Mouse (Mus musculus) layer of hippocampus, adult 8-10 months (tissue): ENCODE results near the gene 4930430F08Rik. TPM values are rescaled to one million over a fixed set of nuclear protein-coding genes. Genes with fewer than 3 reads are reported as not detected.
"Not testable (repeated sequence)": the region's sequence is repeated elsewhere in the genome, so short reads cannot be mapped to it uniquely, and the experiment has no call there.

Experiments
- DNase-seq, 2 experiments: peaks; one replicate each; pipeline ENCODE4 v3.0.0; 2022; ENCODE audit warnings: low spot score in 2 of 2
- total RNA-seq, 4 experiments: library from RNA; stranded (reverse); gene quantifications; 2 replicates each; pipeline ENCODE4 v1.2.4; 2022

Gene 4930430F08Rik
- 10 to 100 TPM; 25.1 to 30.2 (median 26.5) TPM for total RNA-seq

- no peak for DNase-seq
Measured at GRCm38 (mm10) chr10:100590323-100590722, at the start of gene 4930430F08Rik, which contains the start of gene 1700017N19Rik. Gene 4930430F08Rik (minus strand): TSS chr10:100590423. Gene 1700017N19Rik (plus strand): TSS chr10:100590484.

- DNase-seq, result peak; percentile 19 to 64
Measured at GRCm38 (mm10) chr10:100629762-100630438, 39.7 kb upstream of the 4930430F08Rik start.

- DNase-seq, result no peak
Measured at GRCm38 (mm10) chr10:100622494-100622893, 32.3 kb upstream of the 4930430F08Rik start.

GRCm38 (mm10) chr10:100620040-100620439 lies 29.8 kb upstream of the 4930430F08Rik start:
- DNase-seq, result no peak

- DNase-seq, result no peak
Measured at GRCm38 (mm10) chr10:100619474-100619873, 29.3 kb upstream of the 4930430F08Rik start.

- DNase-seq, result peak; percentile 11 to 28
Measured at GRCm38 (mm10) chr10:100617233-100617903, 27.1 kb upstream of the 4930430F08Rik start.

- DNase-seq, result no peak
Measured at GRCm38 (mm10) chr10:100604254-100604653, 14.0 kb upstream of the 4930430F08Rik start.

- DNase-seq, result no peak
Measured at GRCm38 (mm10) chr10:100603511-100603910, 13.3 kb upstream of the 4930430F08Rik start.

GRCm38 (mm10) chr10:100598339-100598738 lies 8.1 kb upstream of the 4930430F08Rik start:
- no peak for DNase-seq

GRCm38 (mm10) chr10:100588932-100589388 lies 1.3 kb downstream of the 4930430F08Rik start:
- DNase-seq, result peak; percentile 87 to 88

- DNase-seq, result no peak
Measured at GRCm38 (mm10) chr10:100588524-100588923, 1.7 kb downstream of the 4930430F08Rik start.

GRCm38 (mm10) chr10:100584178-100584577 lies 6.0 kb downstream of the 4930430F08Rik start:
- DNase-seq, result no peak

GRCm38 (mm10) chr10:100575294-100575693 lies 14.9 kb downstream of the 4930430F08Rik start:
- no peak for DNase-seq

- no peak for DNase-seq
Measured at GRCm38 (mm10) chr10:100574505-100575149, 15.6 kb downstream of the 4930430F08Rik start.

- DNase-seq, result no peak
Measured at GRCm38 (mm10) chr10:100571707-100572106, 18.5 kb downstream of the 4930430F08Rik start.

GRCm38 (mm10) chr10:100564112-100564511 lies 26.1 kb downstream of the 4930430F08Rik start:
- no peak for DNase-seq

GRCm38 (mm10) chr10:100560194-100560883 lies 29.9 kb downstream of the 4930430F08Rik start:
- DNase-seq, result not testable (repeated sequence)

GRCm38 (mm10) chr10:100556566-100557175 lies 33.6 kb downstream of the 4930430F08Rik start:
- DNase-seq, result no peak

- DNase-seq, result no peak
Measured at GRCm38 (mm10) chr10:100524499-100525390, 65.5 kb downstream of the 4930430F08Rik start.

- DNase-seq, result no peak
Measured at GRCm38 (mm10) chr10:100522330-100522729, 67.9 kb downstream of the 4930430F08Rik start.
